Mouse (Mus musculus) inflammation-experienced regulatory T-cells, adult 6 months (primary cell): ENCODE results near the gene Rbmx. TPM values are rescaled to one million over a fixed set of nuclear protein-coding genes. Genes with fewer than 3 reads are reported as not detected.

ENCODE experiments used
- ATAC-seq: one replicate; pipeline ENCODE4 v1.8.0; 2017
- polyA plus RNA-seq, 3 experiments: library from polyadenylated mRNA; unstranded; fragments of 100-300 nt; shearing (Covaris generic); gene quantifications; one replicate each; pipeline ENCODE4 v1.2.1; 2017

The Rbmx gene
- 100 to 1,000 TPM in 1 of 3 experiments, 10 to 100 TPM in 2; 71.5 to 109 (median 89.7) TPM for polyA plus RNA-seq

DNA sequence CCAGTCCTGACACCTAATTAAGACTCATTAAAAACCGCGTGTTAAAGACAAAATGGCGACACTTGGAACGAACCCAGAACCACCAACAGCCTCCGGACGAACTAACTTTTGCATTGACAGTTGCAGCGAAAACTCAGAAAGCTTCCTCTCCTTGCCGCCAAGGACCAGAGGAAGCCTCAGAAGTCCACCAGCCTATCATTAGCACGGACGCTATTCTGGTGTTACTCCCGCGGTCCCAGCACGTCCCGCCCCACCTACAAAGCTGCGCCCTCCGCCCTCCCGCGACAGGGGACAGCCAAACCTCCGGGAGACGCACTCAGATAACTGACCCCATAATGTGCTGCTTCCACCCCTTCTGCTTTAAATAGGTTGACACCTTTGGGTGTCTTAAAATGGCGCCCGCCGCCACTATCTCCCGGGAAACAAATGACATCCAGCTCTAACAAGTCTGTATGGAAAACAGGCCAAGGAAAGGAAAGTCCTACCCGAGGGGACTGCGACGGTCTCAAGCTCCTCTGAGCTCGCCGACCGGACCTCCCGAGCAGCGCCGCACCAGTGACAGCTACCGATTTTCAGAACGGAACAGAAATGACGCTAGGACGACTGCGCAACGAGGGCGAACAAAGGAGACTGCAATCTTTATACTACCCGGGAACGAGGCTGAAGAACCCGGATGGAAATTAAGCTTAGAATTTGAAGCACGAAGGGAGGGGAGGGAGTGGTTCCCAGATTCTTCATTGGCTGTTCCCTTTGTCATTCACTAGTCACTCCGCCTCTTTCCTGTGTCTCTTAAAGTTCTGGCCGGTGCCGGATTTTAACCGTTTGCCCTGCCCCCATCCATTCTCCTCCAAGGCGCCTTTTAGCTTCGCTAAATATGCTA, at the start of gene Rbmx:
Gene Rbmx, minus strand, starts transcription at position 670 of the 880 bp plus-strand sequence.
- ATAC-seq = peak; percentile 93

DNA sequence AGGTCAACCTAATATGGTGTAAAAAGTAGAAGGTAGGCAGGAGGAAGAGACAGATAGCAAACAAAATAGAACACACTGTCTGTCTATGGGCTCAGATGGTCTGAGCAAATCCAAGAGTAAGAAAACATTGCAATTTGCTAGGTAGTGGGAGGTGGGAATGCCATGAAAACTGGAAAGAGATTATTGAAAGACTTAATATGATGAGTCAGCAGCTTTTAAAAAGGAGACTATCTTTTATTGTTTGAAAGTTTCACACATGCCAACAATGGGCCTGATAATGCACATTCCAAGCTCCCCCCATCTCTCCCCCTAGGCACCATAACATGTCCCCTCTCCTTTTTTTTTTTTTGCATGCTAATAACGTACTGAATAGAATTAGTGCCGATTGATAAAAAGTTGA, 41.1 kb upstream of the Rbmx start:
- no peak for ATAC-seq

DNA sequence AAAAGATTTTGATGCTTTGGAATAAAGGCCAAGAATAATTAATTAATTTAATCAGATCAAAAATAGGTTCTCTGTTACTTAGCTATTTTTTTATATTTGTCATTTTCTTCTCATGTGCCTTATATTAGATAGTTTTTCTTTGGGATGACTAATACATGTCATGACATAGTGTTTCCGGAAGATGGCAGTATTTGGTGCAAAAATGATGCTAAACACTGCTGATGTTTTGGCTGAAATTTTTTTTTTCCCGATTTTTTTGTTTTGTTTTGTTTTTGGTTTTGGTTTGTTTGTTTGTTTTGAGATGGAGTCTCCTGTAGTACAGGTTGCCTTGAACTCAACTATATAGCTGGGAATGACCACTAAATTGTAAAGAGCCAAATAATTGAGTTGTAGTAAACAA, 38.8 kb upstream of the Rbmx start:
- no peak for ATAC-seq

DNA sequence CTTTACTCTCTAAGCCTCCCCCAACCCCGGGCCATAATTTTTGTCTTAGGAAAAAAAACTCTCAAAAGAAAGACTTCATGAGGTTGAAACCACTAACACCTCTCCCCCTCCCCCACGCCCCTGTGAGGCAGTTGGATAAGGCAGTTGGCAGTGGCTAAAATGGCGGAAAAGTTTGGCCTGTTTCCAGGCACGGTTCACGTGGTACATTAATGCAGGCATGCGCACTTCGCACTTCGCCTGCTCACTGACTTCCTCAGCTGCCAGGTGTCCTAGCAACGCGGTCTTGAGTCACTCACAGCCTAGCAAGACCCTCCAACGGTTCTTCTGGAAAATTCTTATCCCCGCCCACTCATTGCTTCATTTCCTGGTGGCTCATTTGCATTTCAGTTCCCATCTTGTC, 15.9 kb upstream of the Rbmx start, which contains the start of gene Gm364:
Gene Gm364, plus strand, starts transcription at position 386 of the 400 bp plus-strand sequence.
- ATAC-seq = no peak

DNA sequence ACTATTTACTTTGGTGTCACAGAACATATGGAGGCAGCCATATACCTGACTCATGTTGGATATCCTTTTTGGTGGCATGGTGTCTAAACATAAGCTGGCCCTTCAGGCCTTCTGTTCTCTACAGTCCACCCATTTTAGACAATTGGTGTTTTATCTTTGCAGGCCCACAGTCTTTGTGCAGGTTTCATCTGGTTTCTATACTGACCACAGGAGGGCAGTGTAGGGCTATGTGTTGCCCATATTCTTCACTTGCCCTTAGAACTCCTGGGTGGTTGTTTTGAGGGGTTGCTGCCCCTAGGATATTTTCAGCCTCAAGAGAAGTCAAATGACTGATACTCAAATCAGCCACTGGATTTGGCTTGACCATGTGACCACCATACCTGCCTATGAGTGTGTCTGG, 10.8 kb upstream of the Rbmx start:
- ATAC-seq = no peak

DNA sequence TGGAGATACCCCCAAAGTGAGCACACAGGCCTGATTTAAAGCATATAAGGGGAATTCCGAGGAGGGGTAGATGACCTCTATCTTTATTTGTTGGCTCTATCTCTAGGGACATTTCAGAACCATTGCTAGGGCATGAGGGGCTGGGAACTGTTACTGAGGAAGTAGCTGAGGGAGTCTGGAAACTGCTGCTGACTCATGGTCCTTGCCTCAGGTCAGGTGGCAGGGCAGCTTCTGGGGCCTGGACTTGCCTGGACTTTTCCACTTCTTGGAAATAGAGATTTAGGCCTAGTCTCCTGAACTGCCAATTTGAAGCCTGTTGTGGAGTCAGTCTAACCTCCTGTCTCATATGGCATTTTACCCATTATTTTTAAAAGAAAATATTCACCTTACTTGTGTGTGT, 8.6 kb upstream of the Rbmx start:
- no peak for ATAC-seq

DNA sequence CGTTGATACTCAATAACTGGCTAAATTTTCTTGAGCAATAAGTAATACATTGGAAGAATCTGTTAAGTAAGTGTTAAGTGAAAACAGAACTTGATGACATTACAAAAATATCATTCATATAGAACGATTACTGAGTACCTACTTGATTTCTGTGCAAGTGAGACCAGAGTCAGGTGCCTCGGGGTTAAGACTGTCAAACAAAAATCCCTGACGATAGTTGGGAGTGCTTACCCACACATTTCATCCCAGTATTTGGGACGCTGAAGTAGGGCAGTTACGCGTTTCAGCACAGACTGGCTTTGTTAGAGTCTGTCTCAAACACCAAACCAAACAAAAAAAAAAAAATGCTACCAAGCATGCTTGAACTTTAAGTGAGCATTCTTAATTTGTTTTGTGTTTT, 576 bp upstream of the Rbmx start:
- ATAC-seq = no peak

DNA sequence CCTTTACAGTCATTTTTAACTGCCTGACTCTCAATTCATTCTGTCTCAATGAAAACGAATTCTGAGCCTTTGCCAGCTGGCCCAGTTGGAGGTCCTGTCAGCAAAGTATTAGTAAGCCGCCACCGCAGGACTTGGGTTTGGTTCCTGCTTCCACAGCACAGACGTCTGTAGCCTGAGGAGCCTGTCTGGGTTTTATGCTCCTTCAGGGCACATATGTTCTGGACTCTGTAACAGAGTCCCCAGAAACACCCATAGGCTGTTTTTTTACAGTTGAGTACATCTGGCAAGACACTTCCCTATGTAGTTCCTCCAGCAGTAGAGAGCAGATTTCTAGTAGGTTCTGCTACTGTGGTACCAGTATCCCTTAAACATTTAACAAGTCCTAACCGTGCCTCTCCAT, 11.9 kb downstream of the Rbmx start:
- ATAC-seq = no peak

DNA sequence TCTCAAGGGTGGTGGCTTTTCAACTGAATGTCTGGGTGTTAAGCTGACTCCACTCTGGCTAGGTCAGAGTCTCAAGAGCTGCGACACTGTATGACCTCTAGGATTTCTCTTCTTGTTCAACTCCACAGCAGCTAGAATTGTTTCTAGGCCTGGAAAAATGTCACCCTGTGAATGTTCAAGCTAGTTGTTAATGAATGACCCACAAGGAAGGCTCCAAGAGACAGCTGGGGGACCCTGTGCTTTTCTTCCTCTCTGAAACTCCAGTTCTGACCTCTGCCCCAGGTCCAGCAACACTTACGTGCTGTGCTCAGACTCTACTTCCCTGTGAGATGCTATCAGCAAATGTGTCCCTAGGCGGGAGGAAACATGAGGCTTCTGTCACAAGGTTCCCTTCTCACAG, 14.3 kb downstream of the Rbmx start:
- no peak for ATAC-seq

DNA sequence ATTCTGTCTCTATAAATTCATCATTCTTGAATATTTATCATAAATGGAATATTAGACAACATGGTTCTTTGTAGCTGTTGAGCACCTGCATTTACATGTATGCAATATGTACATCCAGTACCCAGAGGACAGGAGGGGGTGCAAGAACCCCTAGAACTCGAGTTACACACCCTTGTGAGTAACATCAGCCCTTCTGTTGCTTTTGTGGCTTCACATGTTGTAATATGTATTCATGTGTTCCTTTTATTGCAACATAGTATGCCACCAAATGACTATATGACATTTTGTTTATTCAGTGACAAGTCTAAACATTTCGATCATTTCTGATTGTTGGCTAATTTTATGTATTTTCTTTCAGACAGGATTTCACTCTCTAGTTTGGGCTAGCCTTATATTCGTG, 15.7 kb downstream of the Rbmx start:
- no peak for ATAC-seq

DNA sequence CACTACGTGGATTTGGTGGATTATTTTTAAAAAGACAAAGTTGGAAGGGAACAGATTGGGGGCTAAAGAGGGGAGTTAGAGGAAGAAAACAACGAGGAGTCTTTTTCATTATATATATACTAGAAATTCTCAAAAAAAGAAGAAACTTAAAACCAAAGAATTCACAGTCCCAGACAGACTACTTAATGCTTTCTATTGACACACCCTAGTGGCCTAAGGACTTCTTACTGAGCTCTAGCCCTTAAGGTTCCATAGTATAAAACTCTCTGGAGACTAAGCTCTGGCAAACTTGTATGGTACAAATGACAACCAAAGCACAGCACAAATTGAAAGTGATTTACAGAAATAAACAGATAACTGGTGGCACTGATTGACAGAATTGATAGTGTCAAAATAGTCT, 18.8 kb downstream of the Rbmx start:
- no peak for ATAC-seq

DNA sequence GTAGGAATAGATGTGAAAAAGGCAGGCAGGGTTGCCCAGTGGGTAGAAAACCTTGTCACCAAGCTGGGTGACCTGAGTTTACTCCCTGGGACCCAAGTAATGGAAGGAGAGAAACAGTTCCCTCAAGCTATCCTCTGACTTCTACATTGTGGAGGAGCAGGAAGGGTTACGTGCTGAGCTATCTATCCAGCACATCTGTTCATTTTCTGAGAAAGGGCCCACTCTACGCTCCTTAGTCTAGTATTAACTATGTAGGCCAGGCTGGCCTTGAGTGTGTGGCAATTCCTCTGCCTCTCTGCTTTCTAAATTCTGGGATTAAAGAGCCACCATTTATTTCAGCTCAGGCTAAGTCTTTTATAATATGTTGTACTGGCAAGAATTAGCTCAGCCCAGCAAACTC, 19.3 kb downstream of the Rbmx start:
- no peak for ATAC-seq

DNA sequence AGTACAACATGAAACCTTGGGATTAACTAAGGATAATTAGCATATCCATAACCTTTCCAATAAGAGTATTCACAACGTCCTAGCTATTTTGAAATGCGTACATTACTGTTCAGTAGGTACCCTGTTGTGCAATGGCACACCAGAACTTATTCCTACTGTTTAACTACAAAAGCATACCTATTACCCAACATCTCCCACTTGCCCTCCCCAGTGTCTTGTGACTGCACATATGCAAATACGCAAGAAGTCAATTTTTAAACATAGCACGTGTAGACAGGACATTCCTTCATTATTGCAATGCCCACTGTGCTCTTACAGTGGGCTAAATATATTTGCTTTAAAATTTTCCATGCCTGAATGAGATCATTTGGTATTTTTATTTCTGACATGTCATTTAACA, 19.9 kb downstream of the Rbmx start:
- no peak for ATAC-seq

DNA sequence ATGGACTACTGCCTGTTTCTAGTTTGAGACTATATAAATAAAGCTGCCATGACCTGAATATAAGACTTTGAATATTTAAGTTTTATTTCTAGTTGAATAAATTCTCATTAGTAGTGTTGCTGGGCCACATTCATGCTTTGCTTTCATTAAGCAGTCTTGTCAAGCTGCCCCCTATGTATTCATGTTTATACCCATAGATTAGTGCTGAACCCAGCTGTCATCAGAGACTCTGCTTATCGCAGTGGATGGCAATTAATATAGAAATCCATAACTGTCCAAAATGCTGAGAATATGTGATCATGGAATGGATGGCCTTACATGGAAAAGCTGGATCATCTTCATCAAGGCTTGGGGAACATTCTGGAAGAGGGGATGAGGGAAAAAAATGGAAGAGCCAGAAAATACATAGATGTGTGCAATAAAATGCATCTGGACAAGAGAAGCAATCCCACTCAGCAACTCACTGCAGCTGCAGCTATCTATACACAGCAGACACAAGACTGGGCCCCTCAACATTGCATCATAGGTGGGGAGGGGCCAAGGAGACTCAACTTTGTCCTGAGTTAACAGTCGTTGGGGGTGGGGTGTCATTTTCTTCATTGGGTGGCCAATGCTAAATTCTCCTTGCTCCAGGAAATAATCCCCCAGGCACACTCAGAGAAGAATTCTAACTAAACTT, 27.8 kb downstream of the Rbmx start:
- no peak for ATAC-seq

DNA sequence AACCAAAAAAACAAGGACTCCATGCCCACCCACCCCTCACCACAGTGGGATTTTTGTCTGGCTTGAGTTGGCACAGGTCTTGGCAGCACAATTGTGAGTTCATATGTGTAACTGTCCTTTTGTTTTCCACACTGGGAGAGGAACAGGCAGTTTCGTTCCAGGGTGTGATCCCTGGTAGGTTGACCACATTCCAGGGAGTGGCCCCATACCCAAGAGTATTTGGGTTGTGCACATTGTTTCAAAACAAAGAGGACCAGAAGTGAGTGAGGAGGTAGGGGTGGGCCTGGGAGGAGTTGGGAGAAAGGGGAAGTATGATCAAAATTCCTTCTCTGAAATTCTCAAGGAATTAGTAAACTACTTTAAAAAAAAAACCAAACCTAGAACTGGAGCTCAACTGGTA, 33.5 kb downstream of the Rbmx start:
- no peak for ATAC-seq

DNA sequence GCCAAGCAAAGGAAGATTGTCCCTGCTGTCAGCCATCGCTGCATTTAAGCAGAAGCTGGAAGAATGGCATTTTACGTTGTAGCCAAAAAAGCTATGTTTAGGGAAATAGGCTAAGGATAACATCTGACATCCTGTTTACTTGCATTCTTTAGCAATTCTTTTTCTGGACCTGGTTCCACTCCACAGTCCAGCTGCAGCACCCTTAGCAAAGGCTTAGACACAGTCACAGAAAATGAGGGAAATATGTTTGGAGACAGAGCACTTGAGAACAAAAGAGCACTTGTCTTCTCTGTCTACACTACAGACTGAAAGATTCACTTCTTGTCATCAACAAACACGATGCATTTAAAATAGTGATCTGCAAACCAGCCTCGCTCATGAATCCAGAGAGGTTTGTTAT, 53.6 kb downstream of the Rbmx start:
- no peak for ATAC-seq

DNA sequence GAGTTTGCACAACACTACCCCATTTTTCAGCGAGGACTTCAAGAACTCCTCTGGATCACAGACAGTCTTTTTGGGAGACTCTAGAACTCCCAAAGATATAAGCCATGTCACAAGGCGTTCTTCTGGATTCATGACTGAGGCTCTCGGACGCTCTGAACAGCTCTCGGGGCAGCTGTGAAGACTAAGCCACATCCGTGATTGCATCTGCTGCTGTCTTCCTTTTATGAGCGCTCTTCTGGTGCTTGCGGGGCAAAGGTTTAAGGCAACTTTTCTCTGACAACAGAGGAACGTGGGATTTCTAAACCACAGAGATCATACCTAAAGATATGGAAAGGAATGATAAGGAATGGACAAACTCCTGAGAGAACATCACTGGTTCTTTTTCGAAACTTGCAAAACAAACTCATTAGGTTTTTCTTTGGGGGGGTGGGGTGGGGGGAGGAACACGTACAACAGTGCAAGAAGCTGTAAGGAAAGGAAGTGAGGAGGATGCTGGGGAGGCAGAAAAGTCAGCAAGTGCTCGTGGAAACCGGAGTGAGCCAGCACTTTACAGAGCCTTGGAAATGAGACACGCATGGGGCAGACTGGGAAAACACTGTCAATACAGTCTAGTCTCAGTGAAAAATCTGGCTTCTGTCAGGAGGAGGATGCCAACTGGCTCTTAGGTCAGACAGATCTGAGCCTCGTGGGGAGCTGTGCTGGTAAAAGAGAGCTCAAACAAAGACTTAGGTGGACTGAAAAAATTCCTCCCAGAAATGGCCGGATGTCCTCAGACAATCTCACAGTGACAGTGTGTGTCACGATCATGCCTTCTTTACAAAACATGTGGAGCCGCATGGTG, 54.2 kb downstream of the Rbmx start, which contains the start of gene Arhgef6:
Gene Arhgef6, minus strand, starts transcription at position 359 of the 841 bp plus-strand sequence.
- ATAC-seq = peak; percentile 71

DNA sequence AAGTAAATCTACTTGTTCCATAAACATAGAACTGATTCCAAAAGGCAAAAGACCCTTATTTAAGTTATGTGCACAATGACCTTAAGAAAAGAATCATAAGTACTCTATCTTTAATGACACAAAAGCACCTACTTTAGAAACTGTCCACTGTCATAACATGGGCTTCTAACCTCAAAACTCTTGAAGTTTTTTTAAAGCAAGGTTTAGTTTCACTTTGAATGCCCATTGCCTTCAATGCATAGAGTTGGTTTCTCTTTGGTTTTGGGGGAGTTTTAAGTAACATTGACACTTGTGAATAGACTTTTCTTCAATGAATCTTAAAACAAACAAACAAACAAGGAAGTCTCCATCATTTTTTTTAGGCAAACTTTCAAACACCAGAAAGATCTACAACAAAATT, 55.3 kb downstream of the Rbmx start:
- peak; percentile 67 for ATAC-seq

DNA sequence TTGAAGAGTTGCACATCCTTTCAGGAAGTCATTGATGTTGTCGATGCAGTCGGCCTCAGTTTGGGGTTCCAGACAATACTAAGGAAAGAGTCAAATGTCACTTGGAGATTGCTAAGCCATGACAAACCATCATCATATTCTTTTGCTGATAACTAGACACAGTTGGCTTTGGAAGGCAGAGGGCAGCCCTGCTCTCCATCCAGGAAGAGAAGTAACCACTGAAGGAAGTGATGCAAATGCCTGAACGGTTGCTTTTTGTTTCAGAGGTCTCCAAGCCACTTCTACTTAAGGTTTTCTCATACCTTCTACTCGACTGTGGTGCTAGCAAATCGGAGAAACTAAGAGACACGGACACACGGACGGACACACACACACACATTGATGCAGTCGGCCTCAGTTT, 55.9 kb downstream of the Rbmx start:
- ATAC-seq = peak; percentile 55

DNA sequence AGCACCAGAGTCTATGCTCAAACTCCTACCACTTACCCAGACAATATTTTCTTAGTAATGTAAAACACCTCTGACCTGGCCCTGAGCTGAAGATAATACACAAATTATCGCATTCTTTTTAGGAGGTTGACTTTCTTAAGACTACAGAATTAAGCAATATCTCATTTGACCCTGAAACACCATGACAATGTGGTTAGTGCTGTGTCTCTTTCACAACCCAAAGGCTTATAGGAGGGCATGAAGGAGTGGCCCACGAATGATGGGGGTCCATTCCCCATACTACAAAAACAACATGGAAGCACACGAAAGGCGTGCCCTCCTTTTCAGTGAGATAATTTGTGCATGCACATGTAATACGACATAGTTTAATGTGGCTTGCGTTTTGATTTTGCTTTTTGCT, 57.5 kb downstream of the Rbmx start:
- ATAC-seq = no peak
